Comparison of ENCODE assay signal across 8 mouse cellular contexts in the genomic region with DNA sequence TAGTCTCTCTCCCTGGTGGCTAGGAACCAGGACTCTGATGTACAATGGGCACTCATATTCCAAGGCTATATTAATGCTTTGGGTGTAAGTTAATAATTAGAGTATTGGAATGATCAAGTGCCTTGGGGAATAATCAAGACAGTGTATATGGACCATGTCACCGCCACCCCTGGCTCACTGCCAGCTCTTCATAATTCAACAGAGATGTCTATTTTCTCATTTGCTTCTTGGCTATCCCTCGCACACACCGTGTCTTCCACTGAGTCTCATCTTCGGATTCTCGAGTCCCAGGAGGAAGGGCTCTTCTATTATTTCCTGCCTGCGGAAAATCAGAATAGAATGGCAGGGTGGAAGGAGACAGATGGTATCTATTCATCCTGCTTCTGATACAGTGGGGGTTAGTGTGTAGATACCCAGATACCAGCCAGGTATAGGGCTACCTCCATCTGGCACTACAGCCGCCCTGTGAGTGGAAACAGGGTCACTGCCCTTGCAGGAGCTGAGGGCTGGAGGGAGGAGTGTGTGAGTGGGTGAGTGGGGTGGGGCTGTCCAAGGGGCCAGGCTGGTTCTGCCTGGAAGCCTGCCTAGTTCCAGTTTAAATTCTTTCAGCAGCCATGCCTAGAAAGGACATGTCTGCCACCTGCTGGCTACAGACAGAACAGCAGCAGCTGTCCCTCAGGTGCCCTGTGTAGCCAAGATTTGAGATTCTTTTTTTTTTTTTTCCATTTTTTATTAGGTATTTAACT. TPM values are rescaled to one million over a fixed set of nuclear protein-coding genes. Genes with fewer than 3 reads are reported as not detected.
DNase-seq lines count a peak whose midpoint lies in the region; ATAC-seq and TF ChIP-seq lines count a peak whose summit lies in the region.

No protein-coding gene starts in this region.

- H3K9ac ChIP-seq in heart, embryonic 14.5 days (ENCODE audit: low read length): no peak overlapping the region
- no peak overlapping the region for H3K9ac ChIP-seq in liver, embryonic 12.5 days
- H3K9ac ChIP-seq in stomach, embryonic 16.5 days (ENCODE audit: low read length): 0 out of 2 replicates have a peak overlapping the region, but pooled peaks have one; percentile 11

- H3K4me3 ChIP-seq in heart, embryonic 14.5 days (ENCODE audit: control insufficient read depth in 1 of 2, insufficient read depth in 1 of 2, low read depth in 1 of 2, low read length in 2 of 2): no peak overlapping the region
- H3K4me3 ChIP-seq in liver, embryonic 12.5 days: no peak overlapping the region
- no peak overlapping the region for H3K4me3 ChIP-seq in stomach, embryonic 16.5 days (replicated peaks; ENCODE audit: low read length)

- no peaks in the 10 kb centered on the region for H3K9me3 ChIP-seq in heart, embryonic 14.5 days (ENCODE audit: control insufficient read depth, low read length)
- H3K9me3 ChIP-seq in liver, embryonic 12.5 days (replicated peaks): no peaks in the 10 kb centered on the region
- no peaks in the 10 kb centered on the region for H3K9me3 ChIP-seq in stomach, embryonic 16.5 days (replicated peaks; ENCODE audit: control insufficient read depth, low read length)

- no peaks in the 10 kb centered on the region for H3K36me3 ChIP-seq in heart, embryonic 14.5 days (ENCODE audit: control insufficient read depth, insufficient read depth, low read length)
- no peaks in the 10 kb centered on the region for H3K36me3 ChIP-seq in liver, embryonic 12.5 days
- no peaks in the 10 kb centered on the region for H3K36me3 ChIP-seq in stomach, embryonic 16.5 days (ENCODE audit: control insufficient read depth, insufficient read depth, low read length)

- H3K4me1 ChIP-seq in heart, embryonic 14.5 days (ENCODE audit: control insufficient read depth in 2 of 2, insufficient read depth in 2 of 2, low read length in 2 of 2): peaks cover 3 to 5% of the 10 kb centered on the region in 2 experiments; a peak in 1 of 4 replicates
- no peaks in the 10 kb centered on the region for H3K4me1 ChIP-seq in liver, embryonic 12.5 days
- H3K4me1 ChIP-seq in stomach, embryonic 16.5 days (ENCODE audit: control insufficient read depth, insufficient read depth, low read length): peaks cover 12% of the 10 kb centered on the region

- TF ChIP-seq POLR2A in brain, embryonic 14.5 days (IDR thresholded peaks at IDR 0.05; ENCODE audit: borderline replicate concordance, extremely low read depth, insufficient read depth, insufficient read length, poor library complexity, severe bottlenecking): no peak

- no peaks in the 10 kb centered on the region for H3K27me3 ChIP-seq in heart, embryonic 14.5 days (ENCODE audit: control insufficient read depth, insufficient read depth, low read length)
- H3K27me3 ChIP-seq in liver, embryonic 12.5 days (replicated peaks): 0 out of 2 replicates have a peak, but pooled peaks cover 3% of the 10 kb centered on the region
- H3K27me3 ChIP-seq in stomach, embryonic 16.5 days (ENCODE audit: control insufficient read depth, insufficient read depth, low read length): no peaks in the 10 kb centered on the region

- TF ChIP-seq CTCF in brain, embryonic 14.5 days (IDR thresholded peaks at IDR 0.05; ENCODE audit: borderline replicate concordance, extremely low read depth, insufficient read depth, insufficient read length): peak; percentile 81

- H3K27ac ChIP-seq in heart, embryonic 14.5 days (replicated peaks in 1 of 2; ENCODE audit: control insufficient read depth in 1 of 2, insufficient read depth in 1 of 2, low read depth in 2 of 2, low read length in 2 of 2): no peak overlapping the region
- no peak overlapping the region for H3K27ac ChIP-seq in liver, embryonic 12.5 days
- no peak overlapping the region for H3K27ac ChIP-seq in stomach, embryonic 16.5 days (ENCODE audit: low read length)

- ATAC-seq in heart, embryonic 14.5 days (ENCODE audit: insufficient number of reproducible peaks, insufficient read depth, low FRiP score, low read depth): peak; percentile 55; the same call in 1 of the 2 replicates
- 0 out of 2 replicates have a peak, but pooled peaks have one; percentile 36 for ATAC-seq in liver, embryonic 12.5 days
- peak; percentile 82 for ATAC-seq in stomach, embryonic 16.5 days (ENCODE audit: insufficient read depth, low FRiP score)

- peak; percentile 54 to 61 for DNase-seq in B cell, adult 2 months
- DNase-seq in brain, embryonic 14.5 days (ENCODE audit: low read depth): peak; percentile 87
- DNase-seq in fibroblast of lung, adult 2 months (ENCODE audit: low read depth): peak; percentile 31
- peak; percentile 93 for DNase-seq in kidney, postnatal 10 days
- peak; percentile 70 for DNase-seq in neural tube, embryonic 10.5 days (ENCODE audit: extremely low spot score, low spot score)

- WGBS in heart, embryonic 14.5 days: 65% methylated on average over 7 of the region's 7 CpGs
- 53% methylated on average over 7 of the region's 7 CpGs for WGBS in liver, embryonic 12.5 days (ENCODE audit: insufficient replicate concordance)
- WGBS in stomach, embryonic 16.5 days: 54% methylated on average over 7 of the region's 7 CpGs

- no peak overlapping the region for H3K4me2 ChIP-seq in heart, embryonic 14.5 days (ENCODE audit: low read length)
- H3K4me2 ChIP-seq in liver, embryonic 12.5 days: no peak overlapping the region
- H3K4me2 ChIP-seq in stomach, embryonic 16.5 days (ENCODE audit: low read depth, low read length): no peak overlapping the region

RNA-seq across cellular contexts. Expression of gene Habp2, which starts 7.9 kb away (rescaled TPM):
- polyA plus RNA-seq in brain, embryonic 14.5 days (2012; rRNA removed): 0.13 TPM in 1 of 2 replicates, not detected in the other
- 1.7 TPM in 2 replicates for polyA plus RNA-seq in heart, embryonic 14.5 days (2014; fragmentation: Nextera tagmentation; extraction: Ambion mirVana)
- 40.8 and 42.9 TPM in 2 replicates for polyA plus RNA-seq in liver, embryonic 12.5 days (2016; fragmentation: Nextera tagmentation; extraction: Ambion mirVana)
- polyA plus RNA-seq in stomach, embryonic 16.5 days (2015; fragmentation: Nextera tagmentation; extraction: Ambion mirVana): 34.5 and 41.5 TPM in 2 replicates

Comparison
In these comparisons a context has a peak if more than half of its experiments do, and no peak if none do; other contexts are left out.
1. DNase-seq: peak in every context shown above with its lines; median percentile 93 in kidney, postnatal 10 days; 87 in brain, embryonic 14.5 days; 70 in neural tube, embryonic 10.5 days; 58 in B cell, adult 2 months; 31 in fibroblast of lung, adult 2 months.
2. RNA of gene Habp2, which starts 7.9 kb away (polyA plus RNA-seq): 40.8 to 42.9 TPM in liver, embryonic 12.5 days and 34.5 to 41.5 TPM in stomach, embryonic 16.5 days; 1.7 TPM in heart, embryonic 14.5 days and 0.13 TPM in brain, embryonic 14.5 days; every median in the first group is over 10 times any median in the second.
3. Peak in every context shown above with its lines, with median percentiles within 50 percentile points of each other: ATAC-seq.